Mouse (Mus musculus): ENCODE measurements around the gene Orm3.

- TF ChIP-seq POLR2A (IDR thresholded peaks at IDR 0.05; ENCODE audit: insufficient read depth, low read depth, low read length) (no peak), CTCF (IDR thresholded peaks at IDR 0.05) (no peak), EP300 (IDR thresholded peaks at IDR 0.05; ENCODE audit: insufficient read depth, low read depth, low read length) (no peak)
These were observed 28.3 kb downstream of the Orm3 start for GRCm38 (mm10) chr4:63384262-63384661.
